Mouse (Mus musculus) ES-Bruce4 (cell line): Measurements from ENCODE around the gene Gm49661. TPM values are rescaled to one million over a fixed set of nuclear protein-coding genes. Genes with fewer than 3 reads are reported as not detected.

Experiments
- H3K27ac ChIP-seq: 2 replicates; pipeline ENCODE4 v1.5.1; 2012; ENCODE audit warnings: low read length, inconsistent platforms; ENCODE audit not compliant: insufficient read depth
- H3K27me3 ChIP-seq: 2 replicates; pipeline ENCODE4 v1.6.1; 2012; ENCODE audit warnings: mild to moderate bottlenecking, low read length, inconsistent platforms; ENCODE audit not compliant: control insufficient read depth, poor library complexity, insufficient read depth, severe bottlenecking
- H3K36me3 ChIP-seq: 2 replicates; pipeline ENCODE4 v1.6.1; 2012; ENCODE audit warnings: inconsistent platforms, mild to moderate bottlenecking, low read length, moderate library complexity; ENCODE audit not compliant: control insufficient read depth, poor library complexity, insufficient read depth, severe bottlenecking
- H3K4me1 ChIP-seq: one replicate; pipeline ENCODE4 v1.8.1; 2011; ENCODE audit warnings: low read length; ENCODE audit not compliant: control insufficient read depth, insufficient read depth
- H3K4me3 ChIP-seq: 2 replicates; pipeline ENCODE4 v1.5.1; 2011; ENCODE audit warnings: low read depth, mild to moderate bottlenecking, low read length
- H3K9ac ChIP-seq: 2 replicates; pipeline ENCODE4 v1.6.1; 2012; ENCODE audit warnings: low read depth, mild to moderate bottlenecking, inconsistent platforms; ENCODE audit not compliant: poor library complexity, severe bottlenecking
- H3K9me3 ChIP-seq: replicated peaks from 2 replicates; pipeline ENCODE4 v1.6.1; 2012; ENCODE audit warnings: mild to moderate bottlenecking, low read length, inconsistent platforms; ENCODE audit not compliant: control insufficient read depth, poor library complexity, insufficient read depth, severe bottlenecking
- CTCF ChIP-seq: IDR thresholded peaks from one replicate; pipeline ENCODE4 v1.8.1; 2011; ENCODE audit warnings: low read depth, low read length
- EP300 ChIP-seq: IDR thresholded peaks from 2 replicates; pipeline ENCODE4 v1.6.1; 2011; ENCODE audit warnings: low read depth, low read length; ENCODE audit not compliant: insufficient read depth
- POLR2A ChIP-seq: IDR thresholded peaks from one replicate; pipeline ENCODE4 v1.8.1; 2011; ENCODE audit warnings: low read length; ENCODE audit not compliant: insufficient read depth
- polyA plus RNA-seq: library from polyadenylated mRNA; stranded (reverse); fragments of >200 nt; gene quantifications from 2 replicates; pipeline ENCODE4 v1.2.4, GENCODE M21; 2011; ENCODE audit warnings: low read depth; ENCODE audit not compliant: missing spikeins, insufficient read depth, insufficient read length

Gene Gm49661
- polyA plus RNA-seq, 1 experiment: not detected

DNA sequence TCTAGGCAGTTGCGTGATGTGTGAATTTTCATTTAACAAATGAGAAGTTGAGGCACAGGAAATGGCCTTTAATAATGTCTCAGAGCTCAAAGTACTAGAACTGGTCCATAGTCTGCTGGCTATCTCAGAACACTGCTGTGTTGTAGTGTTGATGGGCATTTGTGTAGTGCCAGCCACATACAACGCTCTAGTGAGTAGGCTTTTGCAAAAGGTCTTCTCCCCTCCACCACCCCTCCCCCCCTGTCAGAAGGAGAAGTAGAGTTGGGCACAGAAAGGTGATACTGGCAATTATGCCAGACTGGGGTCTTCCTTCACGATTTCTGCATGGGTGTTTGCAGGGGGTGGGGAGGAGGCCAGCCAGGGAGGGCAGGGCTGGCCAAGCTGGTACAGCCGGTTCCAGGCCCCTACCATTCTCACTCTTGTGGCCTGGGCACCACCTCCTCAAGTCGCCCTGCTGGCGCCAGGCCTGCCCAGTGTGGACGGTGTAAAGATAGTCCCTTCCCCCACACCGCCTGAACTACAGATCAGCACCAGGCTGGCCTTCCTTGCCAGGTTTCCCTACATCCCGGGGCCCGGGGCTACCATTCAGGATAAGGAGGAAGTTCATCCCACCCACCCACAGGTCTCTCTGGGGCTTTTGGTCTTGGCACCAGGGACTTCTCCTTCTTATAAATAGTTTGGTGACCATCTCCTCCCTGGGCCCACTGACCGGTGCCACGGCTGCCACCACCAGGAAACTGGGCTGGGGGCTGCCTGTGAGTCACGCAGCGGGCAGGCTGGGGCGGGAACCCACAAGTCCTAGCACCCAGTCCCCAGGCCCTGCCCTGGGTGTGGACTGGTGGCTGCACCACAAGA lies 12.6 kb upstream of the Gm49661 start:
- Histone ChIP-seq H3K27me3 (no peaks in the 10 kb centered on the region), H3K9me3 (no peaks in the 10 kb centered on the region), H3K9ac (no peak overlapping the region), H3K36me3 (no peaks in the 10 kb centered on the region), H3K4me3 (no peak overlapping the region), H3K27ac (no peak overlapping the region), H3K4me1 (peaks cover 7% of the 10 kb centered on the region)
- TF ChIP-seq EP300 (no peak), POLR2A (no peak), CTCF (no peak)

GRCm38 (mm10) chr8:84980622-84981358 lies 11.6 kb upstream of the Gm49661 start:
- H3K9ac ChIP-seq: peak overlapping the region; percentile 92
- no peaks in the 10 kb centered on the region for H3K36me3 ChIP-seq
- peaks cover 7% of the 10 kb centered on the region for H3K4me1 ChIP-seq
- H3K9me3 ChIP-seq: no peaks in the 10 kb centered on the region
- TF ChIP-seq EP300: no peak
- TF ChIP-seq POLR2A: no peak
- no peak for TF ChIP-seq CTCF
- no peaks in the 10 kb centered on the region for H3K27me3 ChIP-seq
- H3K27ac ChIP-seq: peak overlapping the region; percentile 59
- peak overlapping the region; percentile 58 for H3K4me3 ChIP-seq

DNA sequence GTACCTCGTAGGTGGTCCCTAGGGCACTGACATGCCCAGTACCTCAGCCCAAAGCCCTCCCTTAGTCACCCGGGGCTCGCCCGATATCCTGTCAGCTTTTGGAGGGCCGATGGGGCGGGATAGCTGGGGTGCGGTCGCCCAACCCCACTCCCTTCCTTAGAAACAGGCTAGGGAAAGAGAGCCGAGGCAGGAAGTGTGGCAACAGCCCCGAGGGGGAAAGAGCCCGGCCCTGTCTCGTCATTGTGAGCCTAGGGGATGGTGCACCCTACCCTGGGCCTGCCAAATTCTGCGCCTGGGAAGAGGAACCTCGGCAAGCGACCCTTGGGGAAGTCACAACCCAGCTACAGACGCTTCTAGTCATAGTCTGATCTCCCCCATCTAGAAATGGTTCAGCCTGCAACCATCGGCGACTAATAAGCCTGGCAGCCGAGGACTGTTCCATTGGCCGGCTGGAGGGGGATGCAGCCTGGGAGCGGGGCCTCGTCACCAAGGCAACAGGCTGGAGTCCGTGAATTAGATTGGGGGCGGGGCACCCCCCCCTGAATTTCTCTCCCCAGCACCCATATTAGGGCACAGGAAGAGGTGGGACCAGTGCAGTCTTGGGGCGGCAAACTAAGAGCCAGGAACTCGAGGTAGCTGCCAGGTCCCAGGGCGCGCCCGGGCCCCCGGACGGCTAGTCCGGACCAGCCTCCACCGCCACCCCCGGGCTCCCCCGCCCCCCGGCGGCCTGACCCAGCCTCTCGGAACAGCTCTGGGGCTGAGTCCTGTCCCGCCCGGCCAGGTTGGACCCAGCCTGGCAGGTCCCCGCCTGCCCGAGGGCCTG lies 10.6 kb upstream of the Gm49661 start:
- Histone ChIP-seq H3K27ac (peak overlapping the region; percentile 59), H3K9me3 (no peaks in the 10 kb centered on the region), H3K36me3 (peaks cover 4% of the 10 kb centered on the region; the same call in 1 of the 2 replicates), H3K4me1 (peaks cover 7% of the 10 kb centered on the region), H3K4me3 (peak overlapping the region; percentile 58), H3K27me3 (no peaks in the 10 kb centered on the region), H3K9ac (peak overlapping the region; percentile 92)
- TF ChIP-seq EP300 (no peak), CTCF (no peak), POLR2A (no peak)

DNA sequence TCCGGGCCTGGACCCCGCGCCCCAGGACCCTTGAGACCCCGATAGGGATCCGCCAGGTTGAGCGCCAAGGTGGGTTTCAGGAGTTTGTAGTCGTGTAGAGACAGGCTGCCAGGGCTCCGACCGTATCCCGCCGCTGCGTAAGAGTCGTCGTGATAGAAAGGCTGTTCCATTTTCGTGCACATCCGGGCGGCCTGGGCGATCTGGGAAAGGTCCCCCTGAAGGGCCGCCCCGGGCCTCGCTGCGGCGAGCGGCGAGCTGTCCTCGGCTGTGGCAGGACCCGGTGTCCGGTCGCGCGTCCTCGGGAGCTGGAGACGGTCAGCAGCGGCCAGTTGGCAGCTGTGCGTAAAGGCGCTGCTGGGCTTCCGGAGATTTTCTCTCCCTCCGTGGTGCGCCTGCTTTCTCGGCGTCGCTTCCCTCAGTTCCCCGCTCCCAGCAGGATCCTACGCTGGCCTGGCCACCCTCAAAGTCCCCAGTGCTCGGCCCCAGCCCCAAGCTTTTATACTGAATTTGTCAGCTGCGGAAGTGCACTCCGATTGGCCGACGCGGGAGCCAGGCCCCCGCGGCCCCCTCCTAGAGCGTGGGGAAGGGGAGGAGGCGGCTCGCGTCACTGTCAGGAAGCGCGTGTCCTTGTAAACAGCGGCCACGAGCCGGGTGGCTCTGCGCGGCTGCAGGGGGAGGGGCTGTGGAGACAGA lies 9.2 kb upstream of the Gm49661 start, which contains the start of gene Junb:
TSS of gene Junb (minus strand) at position 471 of the 693 bp plus-strand sequence.
- H3K4me3 ChIP-seq: peak within 1 kb of the TSS; percentile 90
- H3K27ac ChIP-seq: peak within 1 kb of the TSS; percentile 64
- H3K9me3 ChIP-seq: no peaks in the 10 kb centered on the region
- H3K27me3 ChIP-seq: no peaks in the 10 kb centered on the region
- H3K9ac ChIP-seq: peak within 1 kb of the TSS; percentile 94
- TF ChIP-seq POLR2A (peak; percentile 94), CTCF (no peak), EP300 (0 out of 2 replicates have a peak, but pooled peaks have one; percentile 43)
- peaks cover 3% of the 10 kb centered on the region for H3K4me1 ChIP-seq
- H3K36me3 ChIP-seq: peaks cover 4% of the 10 kb centered on the region; the same call in 1 of the 2 replicates

DNA sequence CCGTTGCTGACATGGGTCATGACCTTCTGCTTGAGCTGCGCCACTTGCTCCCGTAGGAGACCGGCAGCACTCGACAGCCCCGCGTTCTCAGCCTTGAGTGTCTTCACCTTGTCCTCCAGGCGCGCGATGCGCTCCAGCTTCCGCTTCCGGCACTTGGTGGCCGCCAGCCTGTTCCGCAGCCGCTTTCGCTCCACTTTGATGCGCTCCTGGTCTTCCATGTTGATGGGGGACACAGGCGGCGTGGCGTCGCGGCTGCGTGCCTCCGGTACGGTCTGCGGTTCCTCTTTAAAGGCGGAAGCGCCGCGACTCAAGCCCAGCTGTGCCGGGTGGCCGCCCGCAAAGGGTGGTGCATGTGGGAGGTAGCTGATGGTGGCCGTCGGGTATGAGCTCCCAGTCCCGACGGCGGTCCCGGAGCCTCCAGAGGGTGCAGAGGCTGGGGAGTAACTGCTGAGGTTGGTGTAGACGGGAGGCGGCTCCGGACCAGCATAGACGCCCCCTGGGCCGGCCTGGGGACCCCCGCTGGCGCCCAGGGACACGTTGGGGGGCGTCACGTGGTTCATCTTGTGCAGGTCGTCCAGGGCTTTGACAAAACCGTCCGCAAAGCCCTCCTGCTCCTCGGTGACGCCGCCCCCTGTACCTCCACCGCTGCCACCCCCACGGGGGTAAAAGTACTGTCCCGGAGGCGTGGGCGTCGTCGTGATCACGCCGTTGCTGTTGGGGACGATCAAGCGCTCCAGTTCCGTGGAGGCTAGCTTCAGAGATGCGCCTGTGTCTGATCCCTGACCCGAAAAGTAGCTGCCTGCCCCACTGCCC lies 8.4 kb upstream of the Gm49661 start:
- H3K27me3 ChIP-seq: no peaks in the 10 kb centered on the region
- H3K4me3 ChIP-seq: peak overlapping the region; percentile 90
- peak overlapping the region; percentile 64; the same call in 1 of the 2 replicates for H3K27ac ChIP-seq
- H3K9ac ChIP-seq: peak overlapping the region; percentile 94
- TF ChIP-seq EP300: peak; percentile 50; the same call in 1 of the 2 replicates
- TF ChIP-seq POLR2A: no peak
- TF ChIP-seq CTCF: no peak
- H3K4me1 ChIP-seq: peaks cover 2% of the 10 kb centered on the region
- no peaks in the 10 kb centered on the region for H3K9me3 ChIP-seq
- peaks cover 8% of the 10 kb centered on the region; the same call in 1 of the 2 replicates for H3K36me3 ChIP-seq
